Mouse (Mus musculus) G1E (cell line): ENCODE measurements around the gene Apod. TPM values are rescaled to one million over a fixed set of nuclear protein-coding genes. Genes with fewer than 3 reads are reported as not detected.
"Not testable (repeated sequence)": the region's sequence is repeated elsewhere in the genome, so short reads cannot be mapped to it uniquely, and the experiment has no call there.

Experiments used
- ATAC-seq: 2 replicates; pipeline ENCODE4 v1.8.0; 2016; ENCODE audit warnings: mild to moderate bottlenecking; ENCODE audit not compliant: insufficient number of reproducible peaks, poor library complexity, low FRiP score, severe bottlenecking; ENCODE audit errors: extremely low read depth
- DNase-seq: peaks from one replicate; pipeline ENCODE4 v3.0.0; 2012; ENCODE audit warnings: low spot score
- H3K27me3 ChIP-seq: 2 replicates; pipeline ENCODE4 v1.6.1; 2012; ENCODE audit warnings: mild to moderate bottlenecking, low read length, inconsistent platforms; ENCODE audit not compliant: insufficient read depth
- H3K36me3 ChIP-seq: replicated peaks from 2 replicates; pipeline ENCODE3; 2012; ENCODE audit warnings: mild to moderate bottlenecking, inconsistent platforms
- H3K4me1 ChIP-seq: 2 replicates; pipeline ENCODE4 v1.6.1; 2012; ENCODE audit warnings: low read depth, low read length, inconsistent platforms, mixed read lengths; ENCODE audit not compliant: insufficient read depth
- H3K4me3 ChIP-seq: 2 replicates; pipeline ENCODE4 v1.5.1; 2012; ENCODE audit warnings: low read depth, mild to moderate bottlenecking, inconsistent platforms, low read length, moderate library complexity, mixed read lengths
- H3K9me3 ChIP-seq: replicated peaks from 2 replicates; pipeline ENCODE4 v1.6.1; 2012; ENCODE audit warnings: inconsistent platforms
- CTCF ChIP-seq: IDR thresholded peaks from 2 replicates; pipeline ENCODE4 v1.5.1; 2012; ENCODE audit warnings: low read depth, low read length, inconsistent platforms, mixed read lengths
- GATA1 ChIP-seq: IDR thresholded peaks from 2 replicates; pipeline ENCODE4 v1.6.1; 2012; ENCODE audit warnings: borderline replicate concordance, low read length, inconsistent platforms, mixed read lengths
- GATA2 ChIP-seq: IDR thresholded peaks from 2 replicates; pipeline ENCODE4 v1.6.1; 2012; ENCODE audit warnings: low read depth, low read length, inconsistent platforms, borderline replicate concordance
- POLR2AphosphoS5 ChIP-seq: IDR thresholded peaks from 2 replicates; pipeline ENCODE4 v1.6.1; 2012; ENCODE audit warnings: low read depth, low read length, inconsistent platforms; ENCODE audit not compliant: insufficient replicate concordance
- TAL1 ChIP-seq: conservative IDR thresholded peaks from 2 replicates; pipeline ENCODE4 v1.6.1; 2012; ENCODE audit warnings: low read depth, low read length, inconsistent platforms, mixed read lengths
- polyA plus RNA-seq: library from polyadenylated mRNA; stranded (reverse); fragments of >175 nt; gene quantifications from 2 replicates; pipeline ENCODE4 v1.2.3, GENCODE M21; 2012
- total RNA-seq, 2 experiments: library from RNA; stranded (forward) in 1 of 2; stranded (reverse) in 1 of 2; fragments of 200-1000 nt in 1 of 2; fragments of >200 nt in 1 of 2; fragmentation: Nextera tagmentation in 1 of 2; gene quantifications; 2 replicates each; pipeline ENCODE4 v1.2.3; 2014 to 2017

The Apod gene
- total and polyA plus RNA-seq, 3 experiments, result not detected

GRCm38 (mm10) chr16:31326679-31327078, 12.1 kb upstream of the Apod start:
- ATAC-seq (no peak), DNase-seq (no peak)
- H3K9me3 ChIP-seq, result no peaks in the 10 kb centered on the region
- peaks cover 8% of the 10 kb centered on the region; the same call in 1 of the 2 replicates for H3K27me3 ChIP-seq
- H3K4me1 ChIP-seq, result no peaks in the 10 kb centered on the region; the same call in 1 of the 2 replicates
- TF ChIP-seq TAL1 (no peak), CTCF (no peak), GATA2 (no peak), POLR2AphosphoS5 (no peak)
- no peaks in the 10 kb centered on the region for H3K36me3 ChIP-seq
- no peak overlapping the region for H3K4me3 ChIP-seq

- no peak for DNase-seq
- Histone ChIP-seq H3K9me3 (no peaks in the 10 kb centered on the region), H3K4me1 (no peaks in the 10 kb centered on the region; the same call in 1 of the 2 replicates), H3K4me3 (no peak overlapping the region), H3K36me3 (no peaks in the 10 kb centered on the region), H3K27me3 (peaks cover 8% of the 10 kb centered on the region; the same call in 1 of the 2 replicates)
- no peak for ATAC-seq
- TF ChIP-seq TAL1, result no peak
- TF ChIP-seq GATA1, result no peak
- TF ChIP-seq GATA2, result no peak
- TF ChIP-seq CTCF, result no peak
- no peak for TF ChIP-seq POLR2AphosphoS5
Observed at GRCm38 (mm10) chr16:31325966-31326365, 11.4 kb upstream of the Apod start.

- H3K4me1 ChIP-seq, result no peaks in the 10 kb centered on the region; the same call in 1 of the 2 replicates
- no peaks in the 10 kb centered on the region for H3K36me3 ChIP-seq
- ATAC-seq (no peak), DNase-seq (no peak)
- no peak overlapping the region for H3K4me3 ChIP-seq
- no peak for TF ChIP-seq CTCF
- TF ChIP-seq POLR2AphosphoS5, result no peak
- TF ChIP-seq GATA1, result no peak
- TF ChIP-seq GATA2, result no peak
- TF ChIP-seq TAL1, result no peak
- no peaks in the 10 kb centered on the region for H3K9me3 ChIP-seq
- H3K27me3 ChIP-seq, result peaks cover 8% of the 10 kb centered on the region; the same call in 1 of the 2 replicates
Observed at GRCm38 (mm10) chr16:31325120-31325519, 10.5 kb upstream of the Apod start.

- ATAC-seq (no peak), DNase-seq (no peak)
- no peaks in the 10 kb centered on the region; the same call in 1 of the 2 replicates for H3K4me1 ChIP-seq
- H3K4me3 ChIP-seq, result no peak overlapping the region
- no peaks in the 10 kb centered on the region for H3K36me3 ChIP-seq
- TF ChIP-seq TAL1 (no peak), GATA2 (no peak), GATA1 (no peak), POLR2AphosphoS5 (no peak), CTCF (no peak)
- H3K9me3 ChIP-seq, result no peaks in the 10 kb centered on the region
- H3K27me3 ChIP-seq, result peaks cover 3% of the 10 kb centered on the region; the same call in 1 of the 2 replicates
Observed at GRCm38 (mm10) chr16:31321501-31321900, 6.9 kb upstream of the Apod start.

- TF ChIP-seq TAL1, result no peak
- no peak for TF ChIP-seq CTCF
- no peak for TF ChIP-seq GATA2
- TF ChIP-seq GATA1, result no peak
- no peak for TF ChIP-seq POLR2AphosphoS5
- no peak for DNase-seq
- Histone ChIP-seq H3K36me3 (no peaks in the 10 kb centered on the region), H3K4me1 (no peaks in the 10 kb centered on the region; the same call in 1 of the 2 replicates), H3K4me3 (no peak overlapping the region), H3K9me3 (no peaks in the 10 kb centered on the region), H3K27me3 (peaks cover 3% of the 10 kb centered on the region; the same call in 1 of the 2 replicates)
- ATAC-seq, result no peak
Observed at GRCm38 (mm10) chr16:31320954-31321353, 6.3 kb upstream of the Apod start.

GRCm38 (mm10) chr16:31319723-31320122, 5.1 kb upstream of the Apod start:
- not testable (repeated sequence) for ATAC-seq

GRCm38 (mm10) chr16:31319316-31319715, 4.7 kb upstream of the Apod start:
- H3K27me3 ChIP-seq, result peaks cover 3% of the 10 kb centered on the region; the same call in 1 of the 2 replicates
- no peaks in the 10 kb centered on the region for H3K36me3 ChIP-seq
- ATAC-seq (no peak), DNase-seq (no peak)
- no peak overlapping the region for H3K4me3 ChIP-seq
- no peaks in the 10 kb centered on the region for H3K9me3 ChIP-seq
- no peak for TF ChIP-seq POLR2AphosphoS5
- TF ChIP-seq GATA2, result no peak
- TF ChIP-seq TAL1, result no peak
- TF ChIP-seq CTCF, result no peak
- no peak for TF ChIP-seq GATA1
- H3K4me1 ChIP-seq, result no peaks in the 10 kb centered on the region

More at GRCm38 (mm10) chr16:31319723-31320122, 5.1 kb upstream of the Apod start:
- H3K4me1 ChIP-seq, H3K36me3 ChIP-seq, H3K27me3 ChIP-seq, DNase-seq, H3K9me3 ChIP-seq, H3K4me3 ChIP-seq: not testable (repeated sequence)
